Mouse (Mus musculus): Measurements from ENCODE around the gene Inafm1. TPM values are rescaled to one million over a fixed set of nuclear protein-coding genes. Genes with fewer than 3 reads are reported as not detected.
A peak's percentile ranks its signal among the peaks of the same experiment; 100 is the strongest.
"Not testable (repeated sequence)": the region's sequence is repeated elsewhere in the genome, so short reads cannot be mapped to it uniquely, and the experiment has no call there.

Inafm1 gene
- polyA plus RNA-seq, 2 experiments: 24.3 to 48.7 TPM

DNA sequence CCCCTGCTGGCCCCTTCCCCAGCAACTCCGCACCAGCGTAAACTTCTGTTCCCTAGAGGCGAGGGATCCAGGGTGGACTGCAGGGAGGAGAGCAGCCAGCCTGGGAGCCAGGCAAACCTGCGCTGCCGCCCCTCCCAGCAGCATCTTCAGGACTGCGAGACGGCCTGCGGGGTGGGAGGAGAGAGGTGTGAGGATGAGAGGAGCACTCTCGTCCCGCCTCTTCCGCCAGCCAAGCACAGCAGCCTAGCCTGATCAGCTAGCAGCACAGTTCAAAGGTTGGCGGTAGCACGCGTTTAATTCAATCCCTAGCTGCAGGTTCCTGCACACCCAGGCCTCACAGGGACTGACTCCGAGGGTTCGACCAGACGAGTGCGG, 336 bp upstream of the Inafm1 start:
- Histone ChIP-seq H3K4me3 (replicated peaks; ENCODE audit: low read length) (peak overlapping the region; percentile 84), H3K4me1 (ENCODE audit: control insufficient read depth, insufficient read depth, low read length) (peaks cover 18% of the 10 kb centered on the region), H3K9ac (ENCODE audit: low read depth, low read length, severe bottlenecking) (peak overlapping the region; percentile 61), H3K4me2 (replicated peaks; ENCODE audit: low read depth, low read length, severe bottlenecking) (peak overlapping the region; percentile 89), H3K9me3 (ENCODE audit: control insufficient read depth, low read length) (no peaks in the 10 kb centered on the region), H3K27ac (replicated peaks; ENCODE audit: low read depth, low read length) (peak overlapping the region; percentile 93), H3K36me3 (ENCODE audit: control insufficient read depth, insufficient read depth, low read length) (peaks cover 36% of the 10 kb centered on the region), H3K27me3 (ENCODE audit: control insufficient read depth, insufficient read depth, low read length) (no peaks in the 10 kb centered on the region)
- TF ChIP-seq POLR2A (IDR thresholded peaks at IDR 0.05; ENCODE audit: borderline replicate concordance, extremely low read depth, insufficient read depth, insufficient read length): no peak
- 7% methylated on average over 18 of the region's 18 CpGs for WGBS
- peak; percentile 67 for ATAC-seq (ENCODE audit: low FRiP score, low read depth)
- DNase-seq (ENCODE audit: low spot score): peak; percentile 74

GRCm38 (mm10) chr7:16272681-16273080, 736 bp downstream of the Inafm1 start:
- TF ChIP-seq POLR2A (IDR thresholded peaks at IDR 0.05; ENCODE audit: borderline replicate concordance, extremely low read depth, insufficient read depth, insufficient read length): no peak
- Histone ChIP-seq H3K4me3 (replicated peaks; ENCODE audit: low read length) (peak overlapping the region; percentile 84), H3K27me3 (ENCODE audit: control insufficient read depth, insufficient read depth, low read length) (no peaks in the 10 kb centered on the region), H3K36me3 (ENCODE audit: control insufficient read depth, insufficient read depth, low read length) (peaks cover 27% of the 10 kb centered on the region), H3K9ac (ENCODE audit: low read depth, low read length, severe bottlenecking) (peak overlapping the region; percentile 73), H3K4me2 (replicated peaks; ENCODE audit: low read depth, low read length, severe bottlenecking) (peak overlapping the region; percentile 89), H3K27ac (replicated peaks; ENCODE audit: low read depth, low read length) (peak overlapping the region; percentile 93), H3K4me1 (ENCODE audit: control insufficient read depth, insufficient read depth, low read length) (peaks cover 18% of the 10 kb centered on the region), H3K9me3 (ENCODE audit: control insufficient read depth, low read length) (no peaks in the 10 kb centered on the region)
- ATAC-seq (ENCODE audit: low FRiP score, low read depth) (peak; percentile 78), DNase-seq (ENCODE audit: low spot score) (peak; percentile 76)
- 5% methylated on average over 19 of the region's 46 CpGs for WGBS

- 79% methylated on average over 1 of the region's 1 CpGs for WGBS
- no peak for DNase-seq (ENCODE audit: low spot score)
- Histone ChIP-seq H3K4me2 (replicated peaks; ENCODE audit: low read depth, low read length, severe bottlenecking) (no peak overlapping the region), H3K27ac (replicated peaks; ENCODE audit: low read depth, low read length) (no peak overlapping the region), H3K27me3 (ENCODE audit: control insufficient read depth, insufficient read depth, low read length) (no peaks in the 10 kb centered on the region), H3K36me3 (ENCODE audit: control insufficient read depth, insufficient read depth, low read length) (peaks cover 11% of the 10 kb centered on the region), H3K4me1 (ENCODE audit: control insufficient read depth, insufficient read depth, low read length) (peaks cover 18% of the 10 kb centered on the region), H3K4me3 (replicated peaks; ENCODE audit: low read length) (no peak overlapping the region), H3K9ac (ENCODE audit: low read depth, low read length, severe bottlenecking) (no peak overlapping the region), H3K9me3 (ENCODE audit: control insufficient read depth, low read length) (no peaks in the 10 kb centered on the region)
- ATAC-seq (ENCODE audit: low FRiP score, low read depth): no peak
- no peak for TF ChIP-seq POLR2A (IDR thresholded peaks at IDR 0.05; ENCODE audit: borderline replicate concordance, extremely low read depth, insufficient read depth, insufficient read length)
Observed at GRCm38 (mm10) chr7:16271139-16271538, 2.3 kb downstream of the Inafm1 start.

GRCm38 (mm10) chr7:16266593-16266992, 6.8 kb downstream of the Inafm1 start:
- not testable (repeated sequence) for H3K27me3 ChIP-seq (ENCODE audit: control insufficient read depth, insufficient read depth, low read length); H3K4me2 ChIP-seq (replicated peaks; ENCODE audit: low read depth, low read length, severe bottlenecking); H3K4me3 ChIP-seq (replicated peaks; ENCODE audit: low read length); H3K9ac ChIP-seq (ENCODE audit: low read depth, low read length, severe bottlenecking); ATAC-seq (ENCODE audit: low FRiP score, low read depth); H3K27ac ChIP-seq (replicated peaks; ENCODE audit: low read depth, low read length); H3K4me1 ChIP-seq (ENCODE audit: control insufficient read depth, insufficient read depth, low read length); H3K9me3 ChIP-seq (ENCODE audit: control insufficient read depth, low read length); H3K36me3 ChIP-seq (ENCODE audit: control insufficient read depth, insufficient read depth, low read length); DNase-seq (ENCODE audit: low spot score)
- WGBS: 82% methylated on average over 7 of the region's 7 CpGs

GRCm38 (mm10) chr7:16265856-16266255, 7.6 kb downstream of the Inafm1 start:
- no peak overlapping the region for H3K4me3 ChIP-seq (replicated peaks; ENCODE audit: low read length)
- H3K9ac ChIP-seq (ENCODE audit: low read depth, low read length, severe bottlenecking): no peak overlapping the region
- WGBS: 84% methylated on average over 11 of the region's 11 CpGs
- H3K4me1 ChIP-seq (ENCODE audit: control insufficient read depth, insufficient read depth, low read length): no peaks in the 10 kb centered on the region
- H3K27me3 ChIP-seq (ENCODE audit: control insufficient read depth, insufficient read depth, low read length): no peaks in the 10 kb centered on the region
- H3K27ac ChIP-seq (replicated peaks; ENCODE audit: low read depth, low read length): no peak overlapping the region
- no peak for DNase-seq (ENCODE audit: low spot score)
- H3K4me2 ChIP-seq (replicated peaks; ENCODE audit: low read depth, low read length, severe bottlenecking): no peak overlapping the region
- H3K9me3 ChIP-seq (ENCODE audit: control insufficient read depth, low read length): peaks cover 9% of the 10 kb centered on the region
- TF ChIP-seq POLR2A (IDR thresholded peaks at IDR 0.05; ENCODE audit: borderline replicate concordance, extremely low read depth, insufficient read depth, insufficient read length): no peak
- ATAC-seq (ENCODE audit: low FRiP score, low read depth): no peak
- H3K36me3 ChIP-seq (ENCODE audit: control insufficient read depth, insufficient read depth, low read length): no peaks in the 10 kb centered on the region

DNA sequence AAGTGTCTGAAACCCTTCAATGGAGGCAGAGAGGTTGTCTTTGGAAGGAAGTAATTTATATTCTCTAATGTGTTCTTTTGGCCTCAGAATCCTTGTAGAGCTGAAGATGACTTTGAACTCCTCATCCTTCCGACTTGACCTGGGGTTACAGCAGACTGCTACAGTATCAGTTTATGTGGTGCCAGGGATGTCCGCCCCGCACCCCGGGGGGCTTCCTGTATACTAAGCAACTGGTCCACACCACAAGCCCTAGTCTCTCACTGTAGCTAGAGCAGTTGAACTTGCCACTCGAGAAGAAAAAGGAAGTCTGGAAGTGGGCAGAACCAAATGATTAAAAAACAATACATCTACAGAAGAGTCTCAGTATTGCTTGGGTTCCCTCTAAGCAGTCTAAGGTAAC, 9.6 kb downstream of the Inafm1 start:
- Histone ChIP-seq H3K36me3 (ENCODE audit: control insufficient read depth, insufficient read depth, low read length) (no peaks in the 10 kb centered on the region), H3K27ac (replicated peaks; ENCODE audit: low read depth, low read length) (no peak overlapping the region), H3K4me2 (replicated peaks; ENCODE audit: low read depth, low read length, severe bottlenecking) (no peak overlapping the region), H3K4me3 (replicated peaks; ENCODE audit: low read length) (no peak overlapping the region), H3K27me3 (ENCODE audit: control insufficient read depth, insufficient read depth, low read length) (no peaks in the 10 kb centered on the region), H3K4me1 (ENCODE audit: control insufficient read depth, insufficient read depth, low read length) (no peaks in the 10 kb centered on the region), H3K9ac (ENCODE audit: low read depth, low read length, severe bottlenecking) (no peak overlapping the region), H3K9me3 (ENCODE audit: control insufficient read depth, low read length) (peaks cover 9% of the 10 kb centered on the region)
- DNase-seq (ENCODE audit: low spot score) (no peak), ATAC-seq (ENCODE audit: low FRiP score, low read depth) (no peak)
- 80% methylated on average over 5 of the region's 5 CpGs for WGBS
- TF ChIP-seq POLR2A (IDR thresholded peaks at IDR 0.05; ENCODE audit: borderline replicate concordance, extremely low read depth, insufficient read depth, insufficient read length): no peak
